Mouse (Mus musculus) neural tube, postnatal 0 days (tissue): ENCODE measurements around the gene Soat1. TPM values are rescaled to one million over a fixed set of nuclear protein-coding genes. Genes with fewer than 3 reads are reported as not detected.

Experiments used
- polyA plus RNA-seq: library from polyadenylated mRNA; unstranded; fragments of >200 nt; fragmentation: Nextera tagmentation; extraction: Ambion mirVana; gene quantifications from 2 replicates; pipeline ENCODE4 v1.2.1, GENCODE M21; 2015

The Soat1 gene
- 14.2 and 18.3 TPM in 2 replicates for polyA plus RNA-seq

DNA sequence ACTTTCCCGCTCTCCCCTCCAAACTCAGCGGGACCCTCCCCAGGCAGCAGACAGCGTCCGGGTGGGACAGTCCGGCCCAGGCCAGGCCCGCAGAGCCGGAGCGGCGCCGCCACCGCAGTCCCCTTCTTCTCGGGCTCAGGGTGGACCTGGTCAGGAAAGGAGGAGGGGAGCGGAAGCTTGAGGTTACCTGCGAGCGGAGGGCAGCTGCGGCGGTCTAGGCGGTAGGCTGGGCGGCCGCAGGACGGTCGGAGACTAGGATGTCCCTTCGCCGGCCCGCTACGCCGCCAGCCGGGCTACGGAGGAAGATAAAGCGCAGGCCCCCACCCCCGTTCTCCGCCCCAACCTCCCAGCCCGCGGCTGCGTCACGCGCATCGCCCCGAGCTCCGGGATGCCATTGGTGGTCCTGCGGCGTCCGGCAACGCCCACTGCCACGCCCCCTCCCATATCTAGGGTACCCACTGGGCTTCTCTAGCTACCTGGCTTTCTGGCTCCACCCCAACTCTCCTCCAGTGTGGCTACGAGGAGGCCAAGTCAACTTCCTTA lies at the start of gene Soat1:
Soat1 (minus strand) TSS at position 371 of the 543 bp plus-strand sequence.

DNA sequence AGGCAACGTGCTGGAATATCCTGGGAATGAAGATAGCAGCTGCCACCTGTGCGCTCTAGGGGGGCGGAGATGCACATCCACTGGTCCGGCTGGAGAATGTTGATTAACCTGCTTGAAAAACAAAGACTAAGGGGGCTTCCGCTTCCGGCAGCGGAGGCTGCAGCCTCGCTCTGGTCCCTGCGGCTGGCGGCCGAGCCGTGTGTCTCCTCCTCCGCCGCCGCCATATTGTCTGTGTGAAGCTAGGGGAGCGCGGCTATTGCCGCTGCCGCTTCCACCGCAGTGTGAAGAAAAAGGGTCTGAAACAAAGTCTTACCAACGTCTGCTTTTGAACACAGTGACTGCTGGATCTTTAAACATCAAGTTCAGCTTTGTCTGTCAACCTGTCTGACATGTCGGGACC lies 49.7 kb upstream of the Soat1 start, which contains the start of gene Gm10031:
Gm10031 (plus strand) TSS at position 171 of the 400 bp plus-strand sequence.

DNA sequence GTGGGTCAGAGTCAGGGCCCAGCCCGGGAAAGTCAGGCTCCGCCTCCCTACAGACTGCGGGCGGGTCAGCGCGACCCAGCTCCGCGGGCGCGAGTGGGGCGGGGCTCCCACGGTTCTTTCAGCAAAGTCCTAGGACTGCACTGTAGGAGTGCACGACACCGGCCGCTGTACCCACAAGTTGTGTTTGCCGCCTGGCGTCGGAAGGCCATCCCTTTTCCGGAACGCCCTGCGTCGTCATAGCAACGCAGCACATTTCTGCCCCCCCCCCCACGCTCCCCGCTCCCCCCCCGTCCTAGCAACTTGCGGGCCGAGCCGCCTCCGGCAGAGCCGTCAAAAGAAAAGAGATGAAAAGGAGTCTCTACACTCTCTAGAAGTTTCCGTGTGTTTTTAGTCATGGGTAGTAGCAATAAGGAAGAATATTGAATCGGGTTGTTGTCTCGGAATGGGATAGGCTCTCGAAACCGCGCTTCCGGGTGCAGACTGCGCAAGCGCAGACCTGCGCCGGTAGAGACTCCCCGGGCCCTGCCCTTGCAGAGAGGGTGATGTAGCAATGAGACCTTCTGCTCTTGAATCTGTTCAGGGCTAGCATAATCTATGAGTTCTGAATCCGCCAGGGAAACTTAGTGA lies 53.3 kb downstream of the Soat1 start, which contains the start of gene Axdnd1:
Axdnd1 (minus strand) TSS at position 489 of the 627 bp plus-strand sequence.

Other genes starting within 250 kb of the Soat1 start
- 0.85 and 1.1 TPM in 2 replicates for gene Tdrd5, start 170.7 kb downstream of the Soat1 start, polyA plus RNA-seq
- gene Nphs2, start 163.6 kb downstream of the Soat1 start, polyA plus RNA-seq, result 0.23 and 0.40 TPM in 2 replicates
- 426 and 442 TPM in 2 replicates for gene Gm2000, start 108.3 kb downstream of the Soat1 start, polyA plus RNA-seq
- 0.37 and 0.75 TPM in 2 replicates for gene Axdnd1, start 53.2 kb downstream of the Soat1 start, polyA plus RNA-seq
- gene Gm10031, start 49.7 kb upstream of the Soat1 start, polyA plus RNA-seq, result 0.36 and 0.49 TPM in 2 replicates
- 5.1 and 6.2 TPM in 2 replicates for gene Abl2, start 84.5 kb upstream of the Soat1 start, polyA plus RNA-seq
- 3.7 and 5.2 TPM in 2 replicates for gene Tor3a, start 200.0 kb upstream of the Soat1 start, polyA plus RNA-seq
- 26.6 and 28.1 TPM in 2 replicates for gene Fam20b, start 244.8 kb upstream of the Soat1 start, polyA plus RNA-seq